Mouse (Mus musculus) cerebellum, adult (tissue): Measurements from ENCODE around the gene Otoa.

Experiments
- ATAC-seq: cut with Nextera tagmentation; 2 replicates; pipeline ENCODE4 v1.9.2; 2017; ENCODE audit warnings: mild to moderate bottlenecking, moderate library complexity, mixed read lengths; ENCODE audit not compliant: insufficient number of reproducible peaks, low FRiP score, low TSS enrichment

Otoa gene

GRCm38 (mm10) chr7:121077829-121078228 is 3.6 kb upstream of the Otoa start:
- peak; percentile 47 for ATAC-seq

GRCm38 (mm10) chr7:121081816-121082215 is 366 bp downstream of the Otoa start:
- no peak for ATAC-seq

GRCm38 (mm10) chr7:121082949-121083513 is 1.6 kb downstream of the Otoa start:
- no peak for ATAC-seq

- no peak for ATAC-seq
Measured at GRCm38 (mm10) chr7:121084840-121085453, 3.5 kb downstream of the Otoa start.

GRCm38 (mm10) chr7:121085500-121085899 is 4.0 kb downstream of the Otoa start:
- no peak for ATAC-seq

- no peak for ATAC-seq
Measured at GRCm38 (mm10) chr7:121088745-121089144, 7.3 kb downstream of the Otoa start.

GRCm38 (mm10) chr7:121090748-121091147 is 9.3 kb downstream of the Otoa start:
- ATAC-seq: no peak

- ATAC-seq: no peak
Measured at GRCm38 (mm10) chr7:121093026-121093425, 11.6 kb downstream of the Otoa start.

GRCm38 (mm10) chr7:121098614-121099389 is 17.4 kb downstream of the Otoa start:
- no peak for ATAC-seq

- ATAC-seq: no peak
Measured at GRCm38 (mm10) chr7:121107851-121108250, 26.4 kb downstream of the Otoa start.

- no peak for ATAC-seq
Measured at GRCm38 (mm10) chr7:121111321-121111720, 29.9 kb downstream of the Otoa start.

- ATAC-seq: no peak
Measured at GRCm38 (mm10) chr7:121111762-121112161, 30.3 kb downstream of the Otoa start.

- ATAC-seq: peak; percentile 76
Measured at GRCm38 (mm10) chr7:121120143-121120818, 38.8 kb downstream of the Otoa start.

GRCm38 (mm10) chr7:121130837-121131236 is 49.4 kb downstream of the Otoa start:
- ATAC-seq: no peak

- ATAC-seq: no peak
Measured at GRCm38 (mm10) chr7:121141274-121141673, 59.8 kb downstream of the Otoa start.

GRCm38 (mm10) chr7:121150662-121151061 is 69.2 kb downstream of the Otoa start:
- ATAC-seq: no peak

- no peak for ATAC-seq
Measured at GRCm38 (mm10) chr7:121152186-121152585, 70.7 kb downstream of the Otoa start.

- ATAC-seq: no peak
Measured at GRCm38 (mm10) chr7:121165616-121166015, 84.2 kb downstream of the Otoa start.

- ATAC-seq: no peak
Measured at GRCm38 (mm10) chr7:121171888-121172287, 90.4 kb downstream of the Otoa start.

- no peak for ATAC-seq
Measured at GRCm38 (mm10) chr7:121187201-121187786, 105.8 kb downstream of the Otoa start.

- no peak for ATAC-seq
Measured at GRCm38 (mm10) chr7:121188976-121189375, 107.5 kb downstream of the Otoa start.
